Mouse (Mus musculus): ENCODE measurements around the gene Slc38a2. TPM values are rescaled to one million over a fixed set of nuclear protein-coding genes. Genes with fewer than 3 reads are reported as not detected.

The Slc38a2 gene
- polyA plus RNA-seq (2014; fragmentation: Nextera tagmentation; extraction: Ambion mirVana): 217 and 219 TPM in 2 replicates

DNA sequence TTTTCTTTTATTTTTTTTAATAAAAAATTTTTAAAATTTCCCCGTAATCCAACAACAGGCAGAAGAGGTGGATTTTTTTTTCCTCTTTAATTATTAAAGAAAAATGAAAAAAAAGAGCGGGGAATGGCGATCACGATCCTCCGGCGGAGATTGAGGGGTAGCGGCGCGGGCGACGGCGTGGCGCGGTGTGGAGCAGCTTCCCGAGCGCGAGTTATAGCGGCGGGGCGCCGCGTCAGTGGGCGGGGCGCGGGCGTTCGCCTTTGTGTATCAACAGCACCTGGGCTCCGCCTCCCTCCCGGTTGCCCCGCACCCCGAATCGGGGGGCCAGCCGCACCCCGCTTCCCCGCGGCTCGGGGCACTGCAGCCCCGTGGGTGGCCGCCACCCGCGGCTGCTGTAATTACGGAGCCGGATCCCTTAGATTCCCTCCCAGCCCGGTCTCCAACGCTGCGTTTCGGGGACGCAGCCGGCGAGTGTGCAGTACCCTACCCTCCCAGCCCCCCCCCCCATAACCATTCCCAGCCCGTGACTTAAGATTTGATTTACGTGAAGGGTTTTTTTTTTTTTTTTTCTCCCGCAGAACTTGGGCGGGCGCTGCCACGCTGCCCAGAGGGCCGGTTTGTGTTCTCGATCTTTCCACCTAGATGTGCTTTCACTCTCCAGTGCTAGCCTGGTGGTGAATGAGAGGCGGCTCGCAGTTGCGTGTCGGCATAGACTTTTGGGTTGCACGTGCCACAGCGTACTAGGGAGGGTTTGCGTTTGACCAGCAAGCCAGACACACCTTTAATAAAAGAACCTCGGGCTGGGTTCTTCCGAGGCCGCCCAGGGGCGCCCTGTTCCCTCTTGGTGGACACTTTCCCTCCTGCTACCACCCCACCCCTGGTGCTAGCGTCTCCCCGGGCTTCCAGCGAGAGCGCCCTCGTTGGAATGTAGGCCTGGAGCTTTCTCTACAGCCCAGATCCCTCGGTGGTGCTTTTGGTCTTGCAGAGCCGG, at the start of gene Slc38a2:
TSS of gene Slc38a2 (minus strand) at position 210 of the 991 bp plus-strand sequence.
- H3K27ac ChIP-seq (ENCODE audit: low read depth, low read length): peak within 1 kb of the TSS; percentile 99
- WGBS: under 1% methylated on average over 74 of the region's 76 CpGs
- DNase-seq (ENCODE audit: low spot score): peak; percentile 92
- peaks cover 6% of the 10 kb centered on the region for H3K36me3 ChIP-seq (ENCODE audit: control insufficient read depth, insufficient read depth, low read length)
- peak within 1 kb of the TSS; percentile 100 for H3K9ac ChIP-seq (ENCODE audit: low read length)
- no peaks in the 10 kb centered on the region for H3K27me3 ChIP-seq (ENCODE audit: control insufficient read depth, insufficient read depth, low read length)
- H3K4me3 ChIP-seq (ENCODE audit: low read depth, low read length): peak within 1 kb of the TSS; percentile 94
- H3K4me1 ChIP-seq (ENCODE audit: control insufficient read depth, insufficient read depth, low read length): peaks cover 13% of the 10 kb centered on the region
- peak; percentile 85 for ATAC-seq (ENCODE audit: insufficient read depth, low FRiP score, low TSS enrichment)
- peak within 1 kb of the TSS; percentile 78 for H3K4me2 ChIP-seq (ENCODE audit: low read depth)
- no peaks in the 10 kb centered on the region for H3K9me3 ChIP-seq (ENCODE audit: control insufficient read depth, low read length)

DNA sequence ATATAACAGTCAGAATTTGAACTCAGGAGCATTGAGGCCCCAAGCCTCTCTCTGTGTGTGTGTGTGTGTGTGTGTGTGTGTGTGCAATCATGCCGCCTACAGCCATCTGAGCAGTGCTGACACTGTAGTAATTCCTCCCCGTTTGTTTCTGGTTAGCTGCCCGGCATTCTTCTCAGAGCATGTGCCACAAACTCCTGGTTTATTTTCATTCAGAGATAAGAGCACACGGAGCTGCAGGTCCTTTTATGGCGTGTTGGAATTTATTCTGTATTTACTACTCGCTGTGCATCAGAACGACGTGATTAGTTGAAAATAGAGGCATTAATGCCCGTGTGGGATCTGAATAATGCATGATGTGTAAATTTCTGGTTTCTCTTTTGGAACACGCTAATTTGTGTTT, 49.6 kb upstream of the Slc38a2 start:
- WGBS: 85% methylated on average over 10 of the region's 10 CpGs
- H3K9me3 ChIP-seq (ENCODE audit: control insufficient read depth, low read length): no peaks in the 10 kb centered on the region
- no peak overlapping the region for H3K4me2 ChIP-seq (ENCODE audit: low read depth)
- ATAC-seq (ENCODE audit: insufficient read depth, low FRiP score, low TSS enrichment): no peak
- no peaks in the 10 kb centered on the region for H3K27me3 ChIP-seq (ENCODE audit: control insufficient read depth, insufficient read depth, low read length)
- no peak overlapping the region for H3K4me3 ChIP-seq (ENCODE audit: low read depth, low read length)
- no peak overlapping the region for H3K9ac ChIP-seq (ENCODE audit: low read length)
- H3K4me1 ChIP-seq (ENCODE audit: control insufficient read depth, insufficient read depth, low read length): no peaks in the 10 kb centered on the region
- DNase-seq (ENCODE audit: low spot score): no peak
- H3K27ac ChIP-seq (ENCODE audit: low read depth, low read length): no peak overlapping the region
- no peaks in the 10 kb centered on the region for H3K36me3 ChIP-seq (ENCODE audit: control insufficient read depth, insufficient read depth, low read length)

- H3K4me3 ChIP-seq (ENCODE audit: low read depth, low read length): no peak overlapping the region
- no peaks in the 10 kb centered on the region for H3K9me3 ChIP-seq (ENCODE audit: control insufficient read depth, low read length)
- no peak overlapping the region for H3K4me2 ChIP-seq (ENCODE audit: low read depth)
- DNase-seq (ENCODE audit: low spot score): no peak
- H3K36me3 ChIP-seq (ENCODE audit: control insufficient read depth, insufficient read depth, low read length): no peaks in the 10 kb centered on the region
- WGBS: 90% methylated on average over 11 of the region's 11 CpGs
- H3K27me3 ChIP-seq (ENCODE audit: control insufficient read depth, insufficient read depth, low read length): no peaks in the 10 kb centered on the region
- H3K4me1 ChIP-seq (ENCODE audit: control insufficient read depth, insufficient read depth, low read length): no peaks in the 10 kb centered on the region
- H3K27ac ChIP-seq (ENCODE audit: low read depth, low read length): no peak overlapping the region
- H3K9ac ChIP-seq (ENCODE audit: low read length): no peak overlapping the region
- ATAC-seq (ENCODE audit: insufficient read depth, low FRiP score, low TSS enrichment): no peak
Observed at GRCm38 (mm10) chr15:96747551-96747950, 48.0 kb upstream of the Slc38a2 start.

DNA sequence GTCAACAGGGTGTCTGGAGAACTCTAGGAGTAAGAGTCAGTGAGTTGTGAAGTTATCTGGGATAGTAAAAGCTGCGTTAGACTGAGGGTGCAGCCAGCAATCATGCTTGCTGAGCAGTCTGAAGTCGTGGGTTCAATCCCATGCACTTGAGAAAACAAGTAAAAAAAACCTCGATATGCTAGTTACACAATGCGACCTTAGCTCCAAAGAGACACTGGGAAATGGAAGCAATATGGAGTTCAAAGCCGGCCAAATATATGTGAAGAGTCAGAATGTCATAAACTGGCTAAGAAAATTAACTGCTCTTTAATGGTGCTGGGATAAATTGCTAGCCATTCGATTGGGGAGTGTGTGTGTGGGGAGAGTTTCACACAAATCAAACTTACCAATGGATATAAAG, 47.5 kb upstream of the Slc38a2 start:
- ATAC-seq (ENCODE audit: insufficient read depth, low FRiP score, low TSS enrichment) (no peak), DNase-seq (ENCODE audit: low spot score) (no peak)
- H3K27ac ChIP-seq (ENCODE audit: low read depth, low read length): no peak overlapping the region
- WGBS: 86% methylated on average over 6 of the region's 6 CpGs
- no peaks in the 10 kb centered on the region for H3K27me3 ChIP-seq (ENCODE audit: control insufficient read depth, insufficient read depth, low read length)
- no peak overlapping the region for H3K9ac ChIP-seq (ENCODE audit: low read length)
- H3K4me2 ChIP-seq (ENCODE audit: low read depth): no peak overlapping the region
- H3K36me3 ChIP-seq (ENCODE audit: control insufficient read depth, insufficient read depth, low read length): no peaks in the 10 kb centered on the region
- H3K9me3 ChIP-seq (ENCODE audit: control insufficient read depth, low read length): no peaks in the 10 kb centered on the region
- no peaks in the 10 kb centered on the region for H3K4me1 ChIP-seq (ENCODE audit: control insufficient read depth, insufficient read depth, low read length)
- H3K4me3 ChIP-seq (ENCODE audit: low read depth, low read length): no peak overlapping the region

DNA sequence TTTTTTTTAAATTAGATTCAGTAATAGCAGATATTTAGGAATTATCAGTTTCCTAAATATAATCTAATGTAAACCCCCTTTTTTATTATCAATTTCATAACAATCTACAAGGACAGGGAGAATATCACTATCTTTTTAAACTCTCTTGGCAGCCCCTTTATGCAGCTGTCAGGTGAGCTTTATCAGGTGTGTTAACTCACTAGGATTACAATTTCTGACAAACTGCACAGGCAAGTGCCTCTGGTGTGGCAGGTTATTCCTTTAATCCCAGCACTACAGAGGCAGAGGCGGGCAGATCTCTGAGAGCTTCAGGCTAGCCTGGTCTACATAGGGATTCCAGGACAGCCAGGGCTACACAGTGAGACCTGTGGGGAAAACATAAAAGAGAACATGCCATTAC, 45.8 kb upstream of the Slc38a2 start:
- no peak overlapping the region for H3K4me2 ChIP-seq (ENCODE audit: low read depth)
- WGBS: 100% methylated on average over 1 of the region's 1 CpGs
- H3K27ac ChIP-seq (ENCODE audit: low read depth, low read length): no peak overlapping the region
- no peaks in the 10 kb centered on the region for H3K4me1 ChIP-seq (ENCODE audit: control insufficient read depth, insufficient read depth, low read length)
- H3K4me3 ChIP-seq (ENCODE audit: low read depth, low read length): no peak overlapping the region
- no peaks in the 10 kb centered on the region for H3K27me3 ChIP-seq (ENCODE audit: control insufficient read depth, insufficient read depth, low read length)
- no peaks in the 10 kb centered on the region for H3K9me3 ChIP-seq (ENCODE audit: control insufficient read depth, low read length)
- no peak overlapping the region for H3K9ac ChIP-seq (ENCODE audit: low read length)
- no peaks in the 10 kb centered on the region for H3K36me3 ChIP-seq (ENCODE audit: control insufficient read depth, insufficient read depth, low read length)
- no peak for ATAC-seq (ENCODE audit: insufficient read depth, low FRiP score, low TSS enrichment)
- no peak for DNase-seq (ENCODE audit: low spot score)

DNA sequence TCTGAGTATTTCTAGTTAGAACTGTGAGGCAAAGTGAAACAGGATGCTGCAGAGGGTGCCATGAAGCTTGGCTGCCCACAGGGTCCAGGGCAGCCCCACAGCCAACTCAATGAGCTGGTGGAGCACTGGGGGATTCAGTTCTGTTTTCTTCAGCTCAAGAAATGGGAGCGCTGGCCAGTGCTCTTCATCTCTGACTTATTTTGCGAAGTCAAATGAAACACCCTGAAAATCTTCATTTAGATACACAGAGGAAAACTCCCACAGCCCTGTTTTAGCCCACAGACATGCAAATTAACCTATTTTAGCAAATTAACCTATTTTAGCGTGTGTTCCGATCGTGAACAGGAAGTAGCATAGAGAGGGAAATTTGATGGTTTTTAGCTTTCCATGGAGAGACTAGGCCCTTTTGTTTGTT, 45.4 kb upstream of the Slc38a2 start:
- WGBS: 95% methylated on average over 5 of the region's 5 CpGs
- no peak overlapping the region for H3K4me3 ChIP-seq (ENCODE audit: low read depth, low read length)
- no peak overlapping the region for H3K9ac ChIP-seq (ENCODE audit: low read length)
- H3K4me1 ChIP-seq (ENCODE audit: control insufficient read depth, insufficient read depth, low read length): no peaks in the 10 kb centered on the region
- no peaks in the 10 kb centered on the region for H3K36me3 ChIP-seq (ENCODE audit: control insufficient read depth, insufficient read depth, low read length)
- H3K4me2 ChIP-seq (ENCODE audit: low read depth): no peak overlapping the region
- H3K9me3 ChIP-seq (ENCODE audit: control insufficient read depth, low read length): no peaks in the 10 kb centered on the region
- no peak overlapping the region for H3K27ac ChIP-seq (ENCODE audit: low read depth, low read length)
- no peaks in the 10 kb centered on the region for H3K27me3 ChIP-seq (ENCODE audit: control insufficient read depth, insufficient read depth, low read length)
- ATAC-seq (ENCODE audit: insufficient read depth, low FRiP score, low TSS enrichment) (no peak), DNase-seq (ENCODE audit: low spot score) (no peak)

GRCm38 (mm10) chr15:96744153-96744881, 44.8 kb upstream of the Slc38a2 start:
- Histone ChIP-seq H3K4me2 (ENCODE audit: low read depth) (no peak overlapping the region), H3K4me1 (ENCODE audit: control insufficient read depth, insufficient read depth, low read length) (no peaks in the 10 kb centered on the region), H3K9me3 (ENCODE audit: control insufficient read depth, low read length) (no peaks in the 10 kb centered on the region), H3K36me3 (ENCODE audit: control insufficient read depth, insufficient read depth, low read length) (no peaks in the 10 kb centered on the region), H3K27me3 (ENCODE audit: control insufficient read depth, insufficient read depth, low read length) (no peaks in the 10 kb centered on the region), H3K27ac (ENCODE audit: low read depth, low read length) (no peak overlapping the region), H3K4me3 (ENCODE audit: low read depth, low read length) (no peak overlapping the region), H3K9ac (ENCODE audit: low read length) (no peak overlapping the region)
- ATAC-seq (ENCODE audit: insufficient read depth, low FRiP score, low TSS enrichment): no peak
- DNase-seq (ENCODE audit: low spot score): no peak
- WGBS: 82% methylated on average over 18 of the region's 18 CpGs

DNA sequence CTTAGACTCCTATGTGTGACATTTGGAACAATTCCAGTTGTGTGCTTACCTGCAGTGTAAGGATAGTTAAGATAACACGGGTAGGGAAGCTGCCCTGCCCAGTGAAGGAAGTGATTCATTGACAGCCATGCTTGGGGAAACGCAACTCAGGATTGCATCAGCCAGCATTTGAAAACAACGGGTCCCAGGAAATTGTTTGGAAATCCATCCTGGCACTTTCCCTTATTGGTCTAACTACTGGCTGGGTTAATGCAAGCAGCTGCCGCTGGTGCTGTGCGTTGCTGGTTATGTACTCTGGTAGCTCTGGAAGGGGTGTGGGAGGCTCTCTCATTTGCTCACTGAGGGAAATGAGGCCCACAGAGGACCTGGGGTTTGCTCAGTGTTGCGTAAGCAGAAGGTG, 43.7 kb upstream of the Slc38a2 start:
- Histone ChIP-seq H3K36me3 (ENCODE audit: control insufficient read depth, insufficient read depth, low read length) (no peaks in the 10 kb centered on the region), H3K9me3 (ENCODE audit: control insufficient read depth, low read length) (no peaks in the 10 kb centered on the region), H3K4me3 (ENCODE audit: low read depth, low read length) (no peak overlapping the region), H3K9ac (ENCODE audit: low read length) (no peak overlapping the region), H3K27ac (ENCODE audit: low read depth, low read length) (no peak overlapping the region), H3K4me2 (ENCODE audit: low read depth) (no peak overlapping the region), H3K4me1 (ENCODE audit: control insufficient read depth, insufficient read depth, low read length) (no peaks in the 10 kb centered on the region), H3K27me3 (ENCODE audit: control insufficient read depth, insufficient read depth, low read length) (no peaks in the 10 kb centered on the region)
- 83% methylated on average over 6 of the region's 6 CpGs for WGBS
- DNase-seq (ENCODE audit: low spot score) (no peak), ATAC-seq (ENCODE audit: insufficient read depth, low FRiP score, low TSS enrichment) (no peak)
